8 mouse cellular contexts compared by ENCODE assay signal in the genomic region with DNA sequence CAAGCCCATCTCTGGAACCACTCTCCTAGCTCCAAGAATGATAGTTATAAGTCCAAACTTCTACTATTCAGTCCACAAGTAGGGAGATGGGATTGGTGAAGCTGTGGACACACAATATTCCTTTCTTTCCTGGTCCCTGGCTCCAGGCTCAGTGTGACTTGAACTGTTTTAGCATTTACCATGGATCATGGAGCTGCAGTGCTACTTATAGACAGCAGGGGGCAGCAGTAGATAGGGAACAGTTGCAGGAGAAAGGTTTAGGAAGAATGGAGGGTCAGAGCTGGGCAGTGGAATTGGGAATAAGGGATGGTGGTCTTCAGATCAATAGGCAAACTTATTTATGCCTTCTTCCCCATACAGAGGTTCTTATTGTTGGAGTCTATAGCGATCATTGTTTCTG. TPM values are rescaled to one million over a fixed set of nuclear protein-coding genes. Genes with fewer than 3 reads are reported as not detected.
DNase-seq lines count a peak whose midpoint lies in the region; ATAC-seq and TF ChIP-seq lines count a peak whose summit lies in the region.

No protein-coding gene starts in this region.

- in situ Hi-C loops in Patski (cut with MboI; ENCODE audit: low pct_unique_long_range_greater_than_20kb): loop anchor here (5.0 to 10.0 kb wide), 3 partner anchors 71 to 249 kb away; no protein-coding TSS in a partner anchor

- POLR2A ChIA-PET in Patski (lab: Charles Lee): interaction anchor here (1.0 kb wide), 1 partner anchor 69 kb away, joined by 7 read pairs; no protein-coding TSS in a partner anchor

- no peaks in the 10 kb centered on the region for H3K27me3 ChIP-seq in Patski

- TF ChIP-seq CTCF in Patski (IDR thresholded peaks at IDR 0.05): peak; percentile 91

- intact Hi-C loops in heart, postnatal 25 days (cut with DNase I): loop anchor here (1.0 kb wide), 2 partner anchors 68 to 104 kb away; no protein-coding TSS in a partner anchor
- intact Hi-C loops in left cerebral cortex, postnatal 36 days (cut with DNase I): loop anchor here (2.0 to 5.0 kb wide), 4 partner anchors 69 to 246 kb away; a partner anchor contains a TSS

- ATAC-seq in Patski: no peak

- DNase-seq in left cerebral cortex, adult 11 months (ENCODE audit: low spot score): peak; percentile 65
- no peak for DNase-seq in left cerebral cortex, adult 8-10 months (ENCODE audit: low spot score in 2 of 2)
- DNase-seq in Patski (ENCODE audit: low read depth, low spot score): no peak
- peak; percentile 80 to 87 for DNase-seq in cerebellum, postnatal 25 days
- DNase-seq in heart, postnatal 25 days (ENCODE audit: low spot score): peak; percentile 30
- peak; percentile 66 to 69 for DNase-seq in left cerebral cortex, postnatal 36 days (ENCODE audit: low spot score in 2 of 2)
- DNase-seq in retina, embryonic 14.5 days (ENCODE audit: low spot score): peak; percentile 87
- DNase-seq in c-Kit-positive CD71-positive TER-119-positive erythroid progenitor cells, embryonic 14.5 days (ENCODE audit: low spot score): no peak

- CTCF ChIA-PET in Patski (lab: Charles Lee): interaction anchor here (0.6 to 3.4 kb wide), 16 partner anchors 8 to 147 kb away, joined by 3 to 40 read pairs (median 4); a partner anchor contains a TSS

RNA-seq across cellular contexts. Expression of a gene that starts 1.8 kb away (rescaled TPM):
- 10 to 100 TPM; 53.0 to 64.3 (median 55.1) TPM for total RNA-seq in left cerebral cortex, adult 8-10 months (2022)
- 12.4 TPM for polyA plus RNA-seq in Patski (2021)
- 10 to 100 TPM; 39.9 to 40.3 TPM for total RNA-seq in heart, postnatal 25 days (2021)
- 10 to 100 TPM; 60.1 to 61.2 TPM for total RNA-seq in left cerebral cortex, postnatal 36 days (2021)

RNA-seq across cellular contexts. Expression of a gene that starts 2.1 kb away (rescaled TPM):
- 100 to 1,000 TPM; 104 to 117 (median 113) TPM for total RNA-seq in left cerebral cortex, adult 8-10 months (2022)
- polyA plus RNA-seq in Patski (2021): 27.0 TPM
- total RNA-seq in heart, postnatal 25 days (2021): under 1 TPM; 0.49 to 0.73 TPM
- 100 to 1,000 TPM; 114 to 121 TPM for total RNA-seq in left cerebral cortex, postnatal 36 days (2021)

RNA-seq across cellular contexts. Expression of a gene that starts 42.2 kb away (rescaled TPM):
- total RNA-seq in left cerebral cortex, adult 8-10 months (2022): 10 to 100 TPM; 55.5 to 61.2 (median 57.9) TPM
- 40.0 TPM for polyA plus RNA-seq in Patski (2021)
- total RNA-seq in heart, postnatal 25 days (2021): 10 to 100 TPM; 23.6 to 26.4 TPM
- total RNA-seq in left cerebral cortex, postnatal 36 days (2021): 10 to 100 TPM; 60.7 to 71.5 TPM

Comparison
In these comparisons a context has a peak if more than half of its experiments do, and no peak if none do; other contexts are left out.
1. DNase-seq: peak in left cerebral cortex, adult 11 months (single experiment), cerebellum, postnatal 25 days (2 of 2), heart, postnatal 25 days (single experiment), left cerebral cortex, postnatal 36 days (2 of 2) and retina, embryonic 14.5 days (single experiment); none in left cerebral cortex, adult 8-10 months (0 of 2), Patski (single experiment) and c-Kit-positive CD71-positive TER-119-positive erythroid progenitor cells, embryonic 14.5 days (single experiment).
2. RNA of a gene that starts 2.1 kb away (total RNA-seq): 114 to 121 TPM in left cerebral cortex, postnatal 36 days and 104 to 117 TPM in left cerebral cortex, adult 8-10 months; 0.49 to 0.73 TPM in heart, postnatal 25 days; every median in the first group is over 10 times any median in the second.